Mouse (Mus musculus) stomach, embryonic 15.5 days (tissue): ENCODE measurements around the gene Auts2. TPM values are rescaled to one million over a fixed set of nuclear protein-coding genes. Genes with fewer than 3 reads are reported as not detected.
A peak's percentile ranks its signal among the peaks of the same experiment; 100 is the strongest.

Source experiments
- ATAC-seq: fragments of 200-750 bp; cut with Nextera tagmentation; 2 replicates; pipeline ENCODE4 v1.8.0; 2017; ENCODE audit warnings: low read depth, moderate number of reproducible peaks, moderate TSS enrichment; ENCODE audit not compliant: insufficient read depth, low FRiP score
- H3K27ac ChIP-seq: fragments of 300-500 bp; sonication (generic); 2 replicates; pipeline ENCODE4 v1.5.1; 2015; ENCODE audit warnings: mild to moderate bottlenecking, inconsistent platforms
- H3K27me3 ChIP-seq: fragments of 300-500 bp; sonication (generic); replicated peaks from 2 replicates; pipeline ENCODE4 v1.6.1; 2015; ENCODE audit warnings: inconsistent platforms
- H3K36me3 ChIP-seq: fragments of 300-500 bp; sonication (generic); 2 replicates; pipeline ENCODE4 v1.6.1; 2015; ENCODE audit warnings: inconsistent platforms
- H3K4me1 ChIP-seq: fragments of 300-500 bp; sonication (generic); 2 replicates; pipeline ENCODE4 v1.6.1; 2015; ENCODE audit warnings: inconsistent platforms
- H3K4me2 ChIP-seq: fragments of 300-500 bp; sonication (generic); 2 replicates; pipeline ENCODE4 v1.6.1; 2015; ENCODE audit warnings: mild to moderate bottlenecking, inconsistent platforms
- H3K4me3 ChIP-seq: fragments of 300-500 bp; sonication (generic); replicated peaks from 2 replicates; pipeline ENCODE4 v1.5.1; 2015; ENCODE audit warnings: inconsistent platforms
- H3K9ac ChIP-seq: fragments of 300-500 bp; sonication (generic); 2 replicates; pipeline ENCODE4 v1.6.1; 2015; ENCODE audit warnings: inconsistent platforms
- H3K9me3 ChIP-seq: fragments of 300-500 bp; sonication (generic); 2 replicates; pipeline ENCODE4 v1.6.1; 2016; ENCODE audit warnings: inconsistent platforms
- WGBS: fragments of 180-500 bp; shearing (Covaris S2); methylation state at CpG from one replicate; pipeline ENCODE4 v1.1.7; 2015; 5-methylcytosine and 5-hydroxymethylcytosine counted together
- polyA plus RNA-seq: library from polyadenylated mRNA; unstranded; fragments of >200 nt; fragmentation: Nextera tagmentation; extraction: Ambion mirVana; gene quantifications from 2 replicates; pipeline ENCODE4 v1.2.1, GENCODE M21; 2015

Auts2 gene
- polyA plus RNA-seq, 1 experiment from 2014 or later: 25.5 TPM

DNA sequence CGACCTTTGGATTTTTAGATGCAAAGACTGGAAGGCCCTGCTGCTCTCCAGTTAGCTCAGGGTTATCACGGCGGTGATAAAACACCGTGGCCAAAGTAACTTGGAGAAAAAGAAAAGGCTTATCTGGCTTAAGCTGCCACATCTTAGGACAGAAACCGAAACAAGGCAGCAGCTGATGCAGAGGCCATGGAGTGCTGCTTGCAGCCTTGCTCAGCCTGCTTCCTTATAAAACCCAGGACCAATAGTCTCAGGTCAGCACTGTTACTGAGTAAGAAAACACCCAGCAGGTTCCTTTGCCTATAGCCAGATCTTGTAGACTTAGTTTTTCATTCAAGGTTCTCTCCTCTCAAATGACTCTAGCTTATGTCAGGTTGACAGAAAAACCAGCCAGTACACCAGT, 621.0 kb downstream of the Auts2 start:
- Histone ChIP-seq H3K4me1 (0 out of 2 replicates have a peak, but pooled peaks cover 12% of the 10 kb centered on the region), H3K4me2 (no peak overlapping the region), H3K36me3 (no peaks in the 10 kb centered on the region), H3K9ac (no peak overlapping the region), H3K27ac (no peak overlapping the region), H3K9me3 (no peaks in the 10 kb centered on the region), H3K4me3 (no peak overlapping the region), H3K27me3 (no peaks in the 10 kb centered on the region)
- WGBS: 53% methylated on average over 5 of the region's 5 CpGs
- no peak for ATAC-seq

DNA sequence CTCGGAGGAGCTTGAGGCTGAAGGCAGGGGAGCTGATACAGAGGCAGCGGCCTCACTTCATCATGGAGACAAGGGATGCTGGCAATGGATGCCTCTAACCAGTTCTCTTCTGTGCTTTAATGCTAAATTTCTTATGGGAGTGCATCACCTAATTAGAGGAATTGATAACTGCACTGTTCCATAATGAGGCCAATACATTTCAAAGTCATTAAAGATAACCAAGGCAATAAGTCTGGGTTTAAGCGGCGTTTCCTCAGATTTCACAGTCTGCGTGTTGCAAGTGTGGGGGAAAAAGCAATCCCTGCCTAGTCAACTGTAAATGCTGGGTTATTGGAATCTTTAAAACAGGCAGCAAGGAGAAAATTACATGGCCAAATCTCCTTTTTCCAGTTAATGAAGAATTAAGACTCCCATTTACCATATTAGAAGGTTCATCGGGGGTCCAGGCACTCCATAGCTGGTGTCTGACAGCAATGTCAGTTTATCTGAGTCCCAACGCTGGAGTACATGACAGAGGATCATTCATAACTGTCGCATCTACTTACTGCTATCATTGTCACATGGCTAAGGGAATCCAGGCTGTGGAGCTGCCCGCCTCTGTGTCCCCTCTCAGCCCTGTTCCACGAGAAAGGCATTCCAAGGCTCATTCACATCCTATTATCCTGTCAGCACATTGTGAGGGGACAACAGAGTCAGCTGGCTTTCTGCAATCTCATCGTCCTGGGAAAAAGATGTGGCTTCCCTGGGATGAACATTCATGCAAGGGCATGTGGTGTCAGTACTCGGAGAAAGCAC, 623.0 kb downstream of the Auts2 start:
- Histone ChIP-seq H3K4me2 (no peak overlapping the region), H3K4me3 (no peak overlapping the region), H3K27ac (no peak overlapping the region), H3K36me3 (no peaks in the 10 kb centered on the region), H3K9ac (no peak overlapping the region), H3K27me3 (no peaks in the 10 kb centered on the region), H3K4me1 (0 out of 2 replicates have a peak, but pooled peaks cover 12% of the 10 kb centered on the region), H3K9me3 (no peaks in the 10 kb centered on the region)
- WGBS: 77% methylated on average over 12 of the region's 12 CpGs
- ATAC-seq: no peak

DNA sequence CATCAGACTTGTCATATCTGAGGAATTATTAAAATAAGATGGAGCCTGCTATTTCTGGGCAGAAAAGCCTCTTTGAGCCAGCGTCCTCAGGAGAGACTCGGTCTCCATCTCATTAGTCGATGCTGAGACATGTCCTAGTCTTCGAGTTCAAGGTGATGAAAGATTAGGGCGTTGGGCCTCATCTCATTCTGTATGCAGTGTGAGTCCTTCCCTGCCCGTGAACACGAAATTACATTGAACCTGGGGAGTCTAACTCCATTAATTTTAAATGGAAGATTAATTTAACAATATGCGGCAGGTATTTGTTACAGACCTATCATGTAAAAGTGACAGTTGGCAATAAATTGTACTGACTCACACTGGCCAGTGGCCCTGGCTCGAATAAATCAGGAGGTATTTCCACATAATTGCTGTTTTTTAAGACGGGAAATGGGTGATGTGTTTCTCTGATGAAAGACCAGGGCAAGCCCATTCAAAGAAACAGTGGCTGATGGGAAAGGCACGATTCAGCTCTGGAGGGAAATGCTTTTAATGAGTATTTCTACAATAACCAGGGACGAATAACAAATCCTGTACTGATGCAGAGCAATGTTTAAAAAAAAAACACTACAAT, 626.2 kb downstream of the Auts2 start:
- no peak for ATAC-seq
- Histone ChIP-seq H3K9me3 (no peaks in the 10 kb centered on the region), H3K36me3 (no peaks in the 10 kb centered on the region), H3K27me3 (no peaks in the 10 kb centered on the region), H3K4me2 (no peak overlapping the region), H3K9ac (no peak overlapping the region), H3K4me3 (no peak overlapping the region), H3K27ac (no peak overlapping the region), H3K4me1 (0 out of 2 replicates have a peak, but pooled peaks cover 2% of the 10 kb centered on the region)
- 72% methylated on average over 12 of the region's 12 CpGs for WGBS

DNA sequence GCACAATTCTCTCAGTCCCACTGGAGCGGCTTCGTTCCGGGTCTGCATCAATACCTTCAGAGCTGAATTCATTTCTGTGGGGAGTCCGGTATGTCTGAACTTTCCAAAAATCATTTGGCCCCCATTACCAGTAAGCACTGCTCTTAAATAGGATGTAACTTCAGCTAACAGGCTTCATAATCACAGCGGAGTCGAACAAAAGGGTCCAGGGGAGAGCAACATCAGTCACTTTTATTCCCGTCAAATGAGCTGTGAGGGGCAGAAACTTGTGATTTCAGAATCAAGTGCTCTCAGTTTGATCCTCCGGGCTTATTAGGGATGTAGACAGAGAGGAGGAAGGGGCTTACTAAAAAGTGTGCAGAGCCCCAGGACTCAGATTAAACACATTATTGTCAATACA, 629.6 kb downstream of the Auts2 start:
- no peak for ATAC-seq
- H3K4me1 ChIP-seq: no peaks in the 10 kb centered on the region
- no peak overlapping the region for H3K4me3 ChIP-seq
- H3K27me3 ChIP-seq: no peaks in the 10 kb centered on the region
- 74% methylated on average over 8 of the region's 8 CpGs for WGBS
- no peaks in the 10 kb centered on the region for H3K36me3 ChIP-seq
- H3K9ac ChIP-seq: no peak overlapping the region
- no peak overlapping the region for H3K4me2 ChIP-seq
- no peaks in the 10 kb centered on the region for H3K9me3 ChIP-seq
- no peak overlapping the region for H3K27ac ChIP-seq

DNA sequence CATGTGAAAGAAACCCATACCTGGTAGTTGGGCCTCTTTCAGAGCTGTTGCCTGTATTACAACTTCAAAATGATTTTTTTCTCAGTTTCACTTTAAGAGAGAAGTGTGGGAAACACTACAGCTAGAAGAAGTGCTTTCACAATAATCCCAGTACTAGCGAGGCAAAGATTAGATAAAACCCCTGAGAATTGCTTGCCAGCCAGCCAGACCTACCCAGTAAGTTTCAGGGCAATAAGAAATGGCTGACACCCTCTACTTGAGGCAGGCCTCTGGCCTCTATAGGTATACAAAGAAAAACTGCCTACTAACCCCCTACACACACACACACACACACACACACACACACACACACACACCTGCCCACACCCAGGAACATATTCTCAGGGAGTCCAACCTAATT, 630.2 kb downstream of the Auts2 start:
- Histone ChIP-seq H3K4me3 (no peak overlapping the region), H3K27me3 (no peaks in the 10 kb centered on the region), H3K9me3 (no peaks in the 10 kb centered on the region), H3K9ac (no peak overlapping the region), H3K4me1 (no peaks in the 10 kb centered on the region), H3K27ac (no peak overlapping the region), H3K4me2 (no peak overlapping the region), H3K36me3 (no peaks in the 10 kb centered on the region)
- WGBS: 38% methylated on average over 1 of the region's 1 CpGs
- no peak for ATAC-seq

DNA sequence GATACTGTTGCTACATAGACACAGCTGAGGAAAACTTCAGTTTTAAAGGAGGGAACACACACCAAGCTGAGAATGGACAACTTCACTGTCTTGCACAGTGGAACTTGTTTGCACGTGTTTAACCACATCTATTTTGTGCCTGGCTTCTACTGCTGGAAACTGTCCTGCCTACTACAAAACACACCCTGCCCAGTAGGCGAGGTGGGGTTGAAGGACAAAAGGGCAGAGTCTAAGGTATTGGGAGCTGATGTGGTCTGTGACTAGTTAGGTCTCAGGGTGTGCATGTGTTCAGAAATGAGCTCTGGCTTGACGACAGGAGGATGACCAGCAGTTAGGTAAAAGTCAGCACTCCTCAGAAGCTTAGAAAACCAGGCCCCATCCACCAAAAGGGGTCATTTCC, 636.8 kb downstream of the Auts2 start:
- Histone ChIP-seq H3K36me3 (no peaks in the 10 kb centered on the region), H3K27ac (no peak overlapping the region), H3K27me3 (no peaks in the 10 kb centered on the region), H3K4me1 (no peaks in the 10 kb centered on the region), H3K4me3 (no peak overlapping the region), H3K9ac (no peak overlapping the region), H3K4me2 (no peak overlapping the region), H3K9me3 (no peaks in the 10 kb centered on the region)
- no peak for ATAC-seq
- 85% methylated on average over 3 of the region's 3 CpGs for WGBS

DNA sequence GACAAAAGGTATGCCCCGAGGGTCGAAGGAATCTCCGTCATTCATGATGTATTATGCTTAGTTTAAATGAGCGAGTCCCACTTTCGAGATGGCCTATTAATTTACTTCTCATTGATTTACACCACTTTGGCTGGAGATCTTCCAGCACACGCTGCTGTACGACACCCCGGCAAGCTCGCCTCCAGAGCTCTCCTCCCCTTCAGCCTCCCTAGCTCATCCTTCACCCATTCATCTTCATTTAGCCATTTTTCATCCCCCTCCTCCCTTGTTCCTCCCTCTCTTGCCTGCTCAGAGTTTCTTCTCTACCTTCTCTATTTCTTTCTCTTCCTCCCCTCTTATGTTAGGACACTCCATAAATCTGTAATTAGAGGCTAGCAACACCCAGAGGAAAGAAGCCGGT, 638.7 kb downstream of the Auts2 start:
- Histone ChIP-seq H3K4me2 (no peak overlapping the region), H3K4me3 (no peak overlapping the region), H3K27ac (no peak overlapping the region), H3K9me3 (no peaks in the 10 kb centered on the region), H3K27me3 (no peaks in the 10 kb centered on the region), H3K4me1 (no peaks in the 10 kb centered on the region), H3K9ac (no peak overlapping the region), H3K36me3 (no peaks in the 10 kb centered on the region)
- ATAC-seq: no peak
- 37% methylated on average over 10 of the region's 10 CpGs for WGBS

DNA sequence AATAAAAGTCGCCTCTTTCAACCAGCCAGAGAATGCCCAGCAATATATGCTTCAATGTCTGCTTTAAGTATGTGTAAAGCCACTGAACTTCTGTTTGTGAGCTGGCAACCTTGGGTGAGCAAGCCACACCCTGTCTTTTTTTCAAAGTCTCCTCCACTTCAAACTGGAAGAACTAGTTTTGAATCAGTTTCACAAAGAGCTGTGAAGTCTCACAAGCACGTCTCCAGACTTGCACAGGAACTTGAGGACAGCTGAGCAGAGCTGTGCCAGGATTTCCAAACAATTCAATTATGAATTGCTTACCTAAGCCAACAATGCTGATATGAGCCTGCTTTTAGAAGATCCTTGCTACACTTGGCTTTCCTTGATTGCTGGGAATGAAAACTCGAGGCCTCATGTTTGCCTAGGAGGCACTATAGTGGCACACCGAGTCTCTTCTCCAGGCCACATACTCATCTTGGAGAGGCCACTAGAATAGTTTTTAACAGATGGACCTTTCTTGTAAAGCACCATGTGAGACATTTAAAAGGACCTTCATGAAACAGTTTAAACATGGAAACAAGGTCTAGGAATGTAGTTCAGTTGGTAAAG, 645.0 kb downstream of the Auts2 start:
- Histone ChIP-seq H3K27me3 (no peaks in the 10 kb centered on the region), H3K4me3 (no peak overlapping the region), H3K4me1 (no peaks in the 10 kb centered on the region), H3K9me3 (no peaks in the 10 kb centered on the region), H3K4me2 (no peak overlapping the region), H3K9ac (no peak overlapping the region), H3K27ac (peak overlapping the region; percentile 81), H3K36me3 (no peaks in the 10 kb centered on the region)
- peak; percentile 81 for ATAC-seq
- WGBS: 55% methylated on average over 4 of the region's 4 CpGs

DNA sequence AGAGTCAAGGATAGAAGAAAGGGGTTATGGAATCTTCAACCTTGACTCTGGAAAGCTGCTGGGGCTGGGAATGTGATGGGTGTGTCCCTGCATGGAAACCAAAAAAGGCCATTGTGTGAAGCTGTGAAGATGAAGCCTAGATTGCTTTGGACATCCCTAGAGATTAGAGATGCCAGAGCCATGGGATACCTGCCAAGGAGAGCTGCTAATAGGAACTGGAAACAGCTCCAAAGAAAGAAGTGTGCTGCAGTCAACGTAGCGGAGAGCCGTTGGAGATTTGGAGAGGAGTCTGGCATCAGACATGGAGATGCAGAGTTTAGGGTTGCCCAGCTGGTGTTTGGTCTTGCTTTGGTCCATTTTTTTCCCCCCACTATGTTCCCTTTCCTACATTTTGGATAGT, 656.5 kb downstream of the Auts2 start:
- Histone ChIP-seq H3K9me3 (no peaks in the 10 kb centered on the region), H3K4me2 (no peak overlapping the region), H3K27ac (no peak overlapping the region), H3K36me3 (no peaks in the 10 kb centered on the region), H3K4me1 (no peaks in the 10 kb centered on the region), H3K4me3 (no peak overlapping the region), H3K27me3 (no peaks in the 10 kb centered on the region), H3K9ac (no peak overlapping the region)
- WGBS: 92% methylated on average over 3 of the region's 3 CpGs
- no peak for ATAC-seq

DNA sequence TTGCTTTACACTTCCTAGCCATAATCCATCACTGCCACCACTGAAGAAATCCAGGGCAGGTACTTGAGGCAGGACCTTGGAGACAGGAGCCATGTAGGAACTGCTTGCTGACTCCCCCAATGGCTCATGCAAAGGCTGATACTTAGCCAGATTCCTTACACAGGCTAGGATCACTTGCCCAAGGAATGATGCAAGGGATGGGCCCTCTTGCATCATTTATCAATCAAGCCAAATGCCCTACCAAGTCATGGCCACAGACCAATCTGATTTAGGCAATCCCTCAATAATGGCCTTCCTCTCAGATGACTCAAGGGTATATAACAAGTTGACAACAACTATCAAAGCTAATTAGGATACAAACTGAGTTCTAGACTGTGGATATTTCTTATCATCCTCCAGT, 666.6 kb downstream of the Auts2 start:
- H3K27ac ChIP-seq: no peak overlapping the region
- no peaks in the 10 kb centered on the region for H3K4me1 ChIP-seq
- no peaks in the 10 kb centered on the region for H3K36me3 ChIP-seq
- no peak overlapping the region for H3K4me2 ChIP-seq
- no peak overlapping the region for H3K4me3 ChIP-seq
- ATAC-seq: no peak
- no peaks in the 10 kb centered on the region for H3K9me3 ChIP-seq
- no peak overlapping the region for H3K9ac ChIP-seq
- H3K27me3 ChIP-seq: no peaks in the 10 kb centered on the region

DNA sequence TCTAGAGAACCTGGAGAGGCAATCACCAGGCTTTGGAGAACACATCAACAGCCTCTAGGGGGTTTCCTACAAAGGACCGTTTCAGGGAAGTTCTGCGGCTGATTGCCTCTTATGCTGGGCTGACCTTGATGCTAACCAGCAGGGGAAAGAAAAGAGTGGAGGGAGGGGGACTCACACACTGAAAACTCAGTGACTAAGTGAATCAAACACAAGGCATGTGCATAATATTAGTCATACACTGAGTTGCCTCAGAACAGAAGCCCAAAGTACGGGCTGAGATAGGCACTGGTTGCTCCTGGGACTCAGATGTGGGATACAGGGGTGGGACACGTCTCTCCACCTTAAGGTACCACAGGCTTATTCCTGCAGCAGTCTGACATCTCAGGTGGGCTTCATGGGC, 667.2 kb downstream of the Auts2 start:
- Histone ChIP-seq H3K36me3 (no peaks in the 10 kb centered on the region), H3K27ac (no peak overlapping the region), H3K4me3 (no peak overlapping the region), H3K4me2 (no peak overlapping the region), H3K27me3 (no peaks in the 10 kb centered on the region), H3K9me3 (no peaks in the 10 kb centered on the region), H3K4me1 (no peaks in the 10 kb centered on the region), H3K9ac (no peak overlapping the region)
- ATAC-seq: no peak
- 73% methylated on average over 4 of the region's 4 CpGs for WGBS

DNA sequence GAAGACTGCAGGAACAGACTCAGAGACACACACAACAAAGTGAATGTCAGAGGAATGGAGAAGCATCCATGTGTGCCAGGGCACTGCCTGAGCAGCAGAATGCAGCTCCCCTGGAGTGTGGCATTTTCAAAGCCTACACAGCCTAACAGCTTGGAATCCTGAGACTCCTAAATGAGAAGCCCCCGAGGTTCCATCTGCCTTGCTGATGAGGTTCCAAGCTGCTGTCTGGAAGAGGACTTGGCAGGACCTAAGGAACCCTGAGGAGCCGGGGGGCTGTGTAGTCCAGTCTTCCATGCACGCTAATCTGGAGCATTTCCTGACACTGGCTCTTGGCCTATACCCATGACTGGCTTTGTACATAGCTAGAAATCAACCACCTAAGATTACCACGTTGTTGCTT, 670.0 kb downstream of the Auts2 start:
- H3K4me3 ChIP-seq: no peak overlapping the region
- no peaks in the 10 kb centered on the region for H3K27me3 ChIP-seq
- 85% methylated on average over 4 of the region's 4 CpGs for WGBS
- H3K4me1 ChIP-seq: no peaks in the 10 kb centered on the region
- no peak overlapping the region for H3K9ac ChIP-seq
- no peaks in the 10 kb centered on the region for H3K36me3 ChIP-seq
- no peak for ATAC-seq
- no peaks in the 10 kb centered on the region for H3K9me3 ChIP-seq
- H3K4me2 ChIP-seq: no peak overlapping the region
- no peak overlapping the region for H3K27ac ChIP-seq
